In genomic region chr13:37858066-37858501, GRCm38 (mm10) we compare ENCODE assay signal across 8 mouse cellular contexts.
DNase-seq lines count a peak whose midpoint lies in the region; ATAC-seq and TF ChIP-seq lines count a peak whose summit lies in the region.

No protein-coding gene starts in this region.

- H3K27me3 ChIP-seq in lung, embryonic 14.5 days (ENCODE audit: insufficient read depth, low read length), result no peaks in the 10 kb centered on the region
- H3K27me3 ChIP-seq in embryonic facial prominence, embryonic 11.5 days (ENCODE audit: control insufficient read depth, insufficient read depth, low read length), result no peaks in the 10 kb centered on the region
- H3K27me3 ChIP-seq in hindbrain, embryonic 10.5 days (ENCODE audit: insufficient read depth, poor library complexity, severe bottlenecking), result 0 out of 2 replicates have a peak, but pooled peaks cover 4% of the 10 kb centered on the region
- H3K27me3 ChIP-seq in liver, embryonic 14.5 days (ENCODE audit: control insufficient read depth, insufficient read depth, low read length), result no peaks in the 10 kb centered on the region
- no peaks in the 10 kb centered on the region for H3K27me3 ChIP-seq in small intestine, adult 2 months (ENCODE audit: control insufficient read depth, insufficient read depth, low read length)

- peak overlapping the region; percentile 84 for H3K27ac ChIP-seq in lung, embryonic 14.5 days (ENCODE audit: low read depth)
- H3K27ac ChIP-seq in embryonic facial prominence, embryonic 11.5 days (replicated peaks; ENCODE audit: low read depth, low read length), result 0 out of 2 replicates have a peak overlapping the region, but pooled peaks have one; percentile 6
- peak overlapping the region; percentile 86 for H3K27ac ChIP-seq in hindbrain, embryonic 10.5 days
- peak overlapping the region; percentile 91 for H3K27ac ChIP-seq in liver, embryonic 14.5 days
- H3K27ac ChIP-seq in small intestine, adult 2 months (ENCODE audit: insufficient read depth, low read depth, low read length), result peak overlapping the region; percentile 93

- peaks cover 52% of the 10 kb centered on the region for H3K4me1 ChIP-seq in lung, embryonic 14.5 days (ENCODE audit: insufficient read depth)
- H3K4me1 ChIP-seq in embryonic facial prominence, embryonic 11.5 days (ENCODE audit: control insufficient read depth, insufficient read depth, low read length), result peaks cover 3% of the 10 kb centered on the region
- H3K4me1 ChIP-seq in hindbrain, embryonic 10.5 days (replicated peaks), result peaks cover 74% of the 10 kb centered on the region
- peaks cover 59 to 67% of the 10 kb centered on the region in 2 experiments for H3K4me1 ChIP-seq in liver, embryonic 14.5 days (replicated peaks; ENCODE audit: control insufficient read depth in 2 of 2, insufficient read depth in 2 of 2, low read length in 1 of 2)
- H3K4me1 ChIP-seq in small intestine, adult 2 months (ENCODE audit: control insufficient read depth, insufficient read depth, insufficient read length, low read length), result peaks cover 20% of the 10 kb centered on the region

- TF ChIP-seq CTCF in lung, embryonic 14.5 days (IDR thresholded peaks at IDR 0.05; ENCODE audit: low read depth), result no peak
- TF ChIP-seq CTCF in liver, embryonic 14.5 days (IDR thresholded peaks at IDR 0.05; ENCODE audit: low read depth), result no peak
- no peak for TF ChIP-seq CTCF in small intestine, adult 2 months (IDR thresholded peaks at IDR 0.05; ENCODE audit: extremely low read depth, insufficient read length, insufficient replicate concordance, low read depth, low read length)

- peak; percentile 33; the same call in 1 of the 2 replicates for ATAC-seq in lung, embryonic 14.5 days (ENCODE audit: insufficient read depth)
- peak; percentile 24; the same call in 1 of the 2 replicates for ATAC-seq in embryonic facial prominence, embryonic 11.5 days (replicated peaks; ENCODE audit: insufficient number of reproducible peaks, low FRiP score, low TSS enrichment, low read depth)
- peak; percentile 47 for ATAC-seq in liver, embryonic 14.5 days (ENCODE audit: insufficient read depth)

- 4% methylated on average over 19 of the region's 19 CpGs for WGBS in lung, embryonic 14.5 days
- 3% methylated on average over 19 of the region's 19 CpGs for WGBS in embryonic facial prominence, embryonic 11.5 days
- WGBS in hindbrain, embryonic 10.5 days, result 4% methylated on average over 19 of the region's 19 CpGs
- WGBS in liver, embryonic 14.5 days (ENCODE audit: insufficient replicate concordance), result 3% methylated on average over 19 of the region's 19 CpGs
- 4% methylated on average over 19 of the region's 19 CpGs for whole genome bisulfite sequencing in small intestine, adult 2 months

- no peak for TF ChIP-seq POLR2A in small intestine, adult 2 months (IDR thresholded peaks at IDR 0.05; ENCODE audit: low read depth, low read length)

- TF ChIP-seq EP300 in liver, embryonic 14.5 days (IDR thresholded peaks at IDR 0.05; ENCODE audit: low read depth), result no peak

- no peaks in the 10 kb centered on the region for H3K9me3 ChIP-seq in lung, embryonic 14.5 days (ENCODE audit: low read depth, low read length)
- no peaks in the 10 kb centered on the region for H3K9me3 ChIP-seq in embryonic facial prominence, embryonic 11.5 days (replicated peaks; ENCODE audit: control insufficient read depth, low read length)
- H3K9me3 ChIP-seq in hindbrain, embryonic 10.5 days, result no peaks in the 10 kb centered on the region
- no peaks in the 10 kb centered on the region for H3K9me3 ChIP-seq in liver, embryonic 14.5 days (ENCODE audit: control insufficient read depth, low read length)

- peak overlapping the region; percentile 62 for H3K4me3 ChIP-seq in lung, embryonic 14.5 days (ENCODE audit: low read depth, low read length)
- H3K4me3 ChIP-seq in embryonic facial prominence, embryonic 11.5 days (ENCODE audit: low read depth, low read length), result peak overlapping the region; percentile 56
- H3K4me3 ChIP-seq in hindbrain, embryonic 10.5 days, result peak overlapping the region; percentile 61
- H3K4me3 ChIP-seq in liver, embryonic 14.5 days (ENCODE audit: insufficient read depth in 1 of 2, low read depth in 2 of 2, low read length in 2 of 2), result peak overlapping the region; percentile 55 to 69
- H3K4me3 ChIP-seq in small intestine, adult 2 months (ENCODE audit: low read depth, low read length), result peak overlapping the region; percentile 68

- no peaks in the 10 kb centered on the region for H3K36me3 ChIP-seq in lung, embryonic 14.5 days (ENCODE audit: insufficient read depth)
- no peaks in the 10 kb centered on the region for H3K36me3 ChIP-seq in embryonic facial prominence, embryonic 11.5 days (replicated peaks; ENCODE audit: control insufficient read depth, insufficient read depth, low read depth, low read length)
- H3K36me3 ChIP-seq in hindbrain, embryonic 10.5 days, result no peaks in the 10 kb centered on the region
- H3K36me3 ChIP-seq in liver, embryonic 14.5 days (replicated peaks; ENCODE audit: control insufficient read depth, insufficient read depth, low read depth), result no peaks in the 10 kb centered on the region; the same call in 1 of the 2 replicates
- no peaks in the 10 kb centered on the region for H3K36me3 ChIP-seq in small intestine, adult 2 months (ENCODE audit: control insufficient read depth, insufficient read depth, low read length)

- H3K4me2 ChIP-seq in lung, embryonic 14.5 days, result peak overlapping the region; percentile 100
- H3K4me2 ChIP-seq in embryonic facial prominence, embryonic 11.5 days (ENCODE audit: low read depth, low read length), result peak overlapping the region; percentile 98
- peak overlapping the region; percentile 97 for H3K4me2 ChIP-seq in liver, embryonic 14.5 days (ENCODE audit: low read depth)

- H3K9ac ChIP-seq in lung, embryonic 14.5 days, result peak overlapping the region; percentile 68
- peak overlapping the region; percentile 59 for H3K9ac ChIP-seq in embryonic facial prominence, embryonic 11.5 days (replicated peaks; ENCODE audit: low read length)
- peak overlapping the region; percentile 94 for H3K9ac ChIP-seq in liver, embryonic 14.5 days (replicated peaks)

- DNase-seq in lung, embryonic 14.5 days, result no peak
- no peak for DNase-seq in lung, postnatal 25 days (ENCODE audit: low spot score)
- no peak for DNase-seq in embryonic facial prominence, embryonic 11.5 days (ENCODE audit: low spot score)
- no peak for DNase-seq in hindbrain, embryonic 10.5 days (ENCODE audit: low spot score)
- no peak for DNase-seq in liver, embryonic 14.5 days (ENCODE audit: low read depth in 3 of 3, low spot score in 3 of 3)
- DNase-seq in layer of hippocampus, postnatal 14 days (ENCODE audit: low spot score in 2 of 2), result no peak
- DNase-seq in adipocyte (ENCODE audit: low spot score), result no peak

Comparison
In these comparisons a context has a peak if more than half of its experiments do, and no peak if none do; other contexts are left out.
1. H3K27ac ChIP-seq: peak in every context shown above with its lines; median percentile 93 in small intestine, adult 2 months; 91 in liver, embryonic 14.5 days; 86 in hindbrain, embryonic 10.5 days; 84 in lung, embryonic 14.5 days; 6 in embryonic facial prominence, embryonic 11.5 days.